ENCODE assay signal across 31 mouse cellular contexts in the genomic region with DNA sequence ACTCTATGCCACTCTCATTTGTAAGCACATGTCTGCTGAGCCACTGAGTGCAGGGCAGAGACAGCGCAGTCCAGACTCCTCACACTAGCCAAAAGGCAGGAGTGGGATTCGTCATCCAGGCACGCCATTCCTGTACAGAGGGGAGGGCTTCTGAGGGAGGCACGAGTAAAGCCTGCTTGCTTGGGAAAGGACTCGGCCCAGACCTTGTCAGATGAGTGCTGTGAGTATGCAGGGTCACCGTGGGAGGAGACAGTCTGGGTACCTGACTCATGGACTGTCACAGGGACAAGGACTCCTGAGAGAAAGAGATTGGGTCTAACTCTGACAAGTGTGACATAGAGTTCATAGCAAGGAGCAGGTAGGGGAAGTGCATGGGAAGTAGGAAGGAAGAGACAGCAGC. TPM values are rescaled to one million over a fixed set of nuclear protein-coding genes. Genes with fewer than 3 reads are reported as not detected.
"Had no signal": no experiment of that assay in that cellular context is flagged by ENCODE, and none has a peak within 500 bp of the region (broad histone marks: within the 10 kb centered on the region; RNA-seq: fewer than 3 reads in every experiment).

No protein-coding gene starts in this region.

- H3K4me2 ChIP-seq: heart, embryonic 12.5 days; heart, embryonic 15.5 days; hindbrain, embryonic 12.5 days; hindbrain, embryonic 14.5 days; intestine, embryonic 15.5 days; limb, embryonic 12.5 days; liver, embryonic 11.5 days; liver, embryonic 13.5 days; liver, embryonic 15.5 days had no signal

- H3K27ac ChIP-seq: gastrocnemius, adult 2 months; heart, adult 2 months; heart, embryonic 10.5 days; heart, embryonic 15.5 days; hindbrain, embryonic 10.5 days; hindbrain, embryonic 12.5 days; hindbrain, embryonic 14.5 days; intestine, embryonic 15.5 days; layer of hippocampus, adult 2 months; left cerebral cortex, adult 2 months; limb, embryonic 12.5 days; liver, embryonic 13.5 days; liver, embryonic 15.5 days had no signal

- ATAC-seq: hindbrain, embryonic 16.5 days; inflammation-experienced regulatory T-cells, adult 6 months; intestine, embryonic 15.5 days; intestine, postnatal 0 days; liver, postnatal 0 days had no signal

- H3K27me3 ChIP-seq: heart, embryonic 15.5 days; hindbrain, embryonic 12.5 days; intestine, embryonic 15.5 days; limb, embryonic 12.5 days; liver, embryonic 13.5 days; liver, embryonic 15.5 days had no signal

- H3K4me1 ChIP-seq: hindbrain, embryonic 12.5 days; intestine, embryonic 15.5 days; liver, embryonic 13.5 days; liver, embryonic 15.5 days had no signal

- H3K36me3 ChIP-seq: heart, embryonic 10.5 days; heart, embryonic 12.5 days; heart, embryonic 15.5 days; hindbrain, embryonic 10.5 days; hindbrain, embryonic 12.5 days; intestine, embryonic 15.5 days; limb, embryonic 10.5 days; limb, embryonic 12.5 days; liver, embryonic 13.5 days; liver, embryonic 15.5 days had no signal

- DNase-seq: gastrocnemius, adult 2 months; gastrocnemius, postnatal 10 days; gastrocnemius, postnatal 25 days; heart, adult 2 months; heart, postnatal 14 days; heart, postnatal 4 days; kidney, adult 18-20 months; kidney, adult 8-10 months; kidney, postnatal 10 days; kidney, postnatal 25 days; kidney, postnatal 4 days; liver; liver, embryonic 13.5 days; liver, postnatal 0 days had no signal

- H3K9me3 ChIP-seq: heart, embryonic 10.5 days; heart, embryonic 12.5 days; heart, embryonic 15.5 days; hindbrain, embryonic 10.5 days; hindbrain, embryonic 12.5 days; intestine, embryonic 15.5 days; limb, embryonic 10.5 days; limb, embryonic 12.5 days; liver, embryonic 13.5 days; liver, embryonic 15.5 days had no signal

- H3K9ac ChIP-seq: heart, embryonic 12.5 days; heart, embryonic 15.5 days; hindbrain, embryonic 12.5 days; hindbrain, embryonic 14.5 days; intestine, embryonic 15.5 days; limb, embryonic 12.5 days; liver, embryonic 13.5 days; liver, embryonic 15.5 days; liver, postnatal 0 days had no signal

- H3K4me3 ChIP-seq: gastrocnemius, adult 2 months; heart, adult 2 months; heart, embryonic 10.5 days; heart, embryonic 12.5 days; heart, embryonic 15.5 days; hindbrain, embryonic 10.5 days; hindbrain, embryonic 12.5 days; intestine, embryonic 15.5 days; layer of hippocampus, adult 2 months; left cerebral cortex, adult 2 months; limb, embryonic 10.5 days; limb, embryonic 12.5 days; liver, embryonic 13.5 days; liver, embryonic 15.5 days had no signal

RNA-seq across cellular contexts. Expression of a gene that starts 51.2 kb away (rescaled TPM):
- total RNA-seq: granulocyte monocyte progenitor cell, adult 5-6 weeks had no signal
- polyA plus RNA-seq: inflammation-experienced regulatory T-cells, adult 6 months; liver, postnatal 0 days had no signal
